Mouse (Mus musculus): ENCODE measurements around the gene Krt81.

The Krt81 gene

GRCm38 (mm10) chr15:101453093-101453736 lies 10.3 kb downstream of the Krt81 start:
- peak; percentile 68 for DNase-seq (ENCODE audit: low read depth, low spot score)

GRCm38 (mm10) chr15:101447444-101447843 lies 16.1 kb downstream of the Krt81 start, which contains the start of gene Krt88:
Krt88 (plus strand) TSS chr15:101447744.
- DNase-seq (ENCODE audit: low read depth, low spot score): no peak

GRCm38 (mm10) chr15:101446572-101446971 lies 17.0 kb downstream of the Krt81 start:
- DNase-seq (ENCODE audit: low read depth, low spot score): no peak

GRCm38 (mm10) chr15:101440837-101441236 lies 22.7 kb downstream of the Krt81 start:
- no peak for DNase-seq (ENCODE audit: low read depth, low spot score)

- DNase-seq (ENCODE audit: low read depth, low spot score): no peak
These were observed 25.0 kb downstream of the Krt81 start, which contains the start of gene Krt87 for GRCm38 (mm10) chr15:101438555-101438954. Krt87 (minus strand) TSS chr15:101438804.

GRCm38 (mm10) chr15:101436611-101437010 lies 26.9 kb downstream of the Krt81 start:
- no peak for DNase-seq (ENCODE audit: low read depth, low spot score)

GRCm38 (mm10) chr15:101424914-101425313 lies 38.6 kb downstream of the Krt81 start:
- DNase-seq (ENCODE audit: low read depth, low spot score): no peak

- DNase-seq (ENCODE audit: low read depth, low spot score): no peak
These were observed 42.6 kb downstream of the Krt81 start for GRCm38 (mm10) chr15:101420903-101421302.

GRCm38 (mm10) chr15:101418950-101419349 lies 44.6 kb downstream of the Krt81 start:
- DNase-seq (ENCODE audit: low read depth, low spot score): no peak

- DNase-seq (ENCODE audit: low read depth, low spot score): no peak
These were observed 48.6 kb downstream of the Krt81 start for GRCm38 (mm10) chr15:101414807-101415565.

GRCm38 (mm10) chr15:101413916-101414635 lies 49.5 kb downstream of the Krt81 start:
- no peak for DNase-seq (ENCODE audit: low read depth, low spot score)

GRCm38 (mm10) chr15:101412188-101412587 lies 51.4 kb downstream of the Krt81 start:
- DNase-seq (ENCODE audit: low read depth, low spot score): no peak

GRCm38 (mm10) chr15:101410775-101411174 lies 52.8 kb downstream of the Krt81 start, which contains the start of gene Krt7:
Krt7 (plus strand) TSS chr15:101411043.
- no peak for DNase-seq (ENCODE audit: low read depth, low spot score)
